Mouse (Mus musculus) lung, postnatal 0 days (tissue): ENCODE results near the gene Atp1a1.

ENCODE experiments used
- CTCF ChIP-seq: IDR thresholded peaks from 2 replicates; pipeline ENCODE4 v1.5.1; 2016; ENCODE audit warnings: antibody characterized with exemption, mild to moderate bottlenecking
- EP300 ChIP-seq: IDR thresholded peaks from 2 replicates; pipeline ENCODE4 v1.6.1; 2016; ENCODE audit warnings: antibody characterized with exemption, mild to moderate bottlenecking, control low read depth

GRCm38 (mm10) chr3:101605721-101606120 lies 1.2 kb upstream of the Atp1a1 start:
- no peak for TF ChIP-seq CTCF
- TF ChIP-seq EP300: no peak
